Mouse (Mus musculus): ENCODE data around the gene Aipl1.

DNA sequence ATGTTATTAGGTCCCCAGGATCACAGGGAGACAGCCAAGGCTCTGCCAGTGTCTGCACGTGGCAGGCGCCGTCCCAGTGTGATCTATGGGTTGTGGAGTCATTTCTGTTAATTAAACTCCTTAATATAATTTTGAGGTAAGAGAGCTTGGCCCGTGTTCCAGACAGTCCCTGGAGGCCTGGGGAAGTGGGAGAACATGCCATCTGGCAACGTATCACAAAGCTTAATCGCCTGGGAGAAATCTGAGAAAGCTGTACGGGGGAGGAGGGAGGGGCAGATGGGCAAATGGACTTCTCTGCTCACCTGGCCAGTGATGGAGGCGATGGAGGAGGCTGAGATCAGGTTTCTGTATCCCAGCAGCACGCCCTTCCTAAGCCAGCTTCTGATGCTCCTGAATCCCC, 34.1 kb downstream of the Aipl1 start:
- TF ChIP-seq CTCF (IDR thresholded peaks at IDR 0.05; ENCODE audit: control insufficient read depth, insufficient read depth, insufficient read length) (no peak), MAX (IDR thresholded peaks at IDR 0.05) (no peak), USF1 (IDR thresholded peaks at IDR 0.05; ENCODE audit: low read depth) (no peak)
